Mouse (Mus musculus) cortical plate, adult 2 months (tissue): ENCODE results near the gene Nsd1. TPM values are rescaled to one million over a fixed set of nuclear protein-coding genes. Genes with fewer than 3 reads are reported as not detected.
"Not testable (repeated sequence)": the region's sequence is repeated elsewhere in the genome, so short reads cannot be mapped to it uniquely, and the experiment has no call there.

Experiments
- H3K27ac ChIP-seq: fragments of 200-500 bp; 2 replicates; pipeline ENCODE4 v1.5.1; 2012; ENCODE audit warnings: low read length, control low read depth, inconsistent platforms; ENCODE audit not compliant: insufficient read depth
- H3K4me1 ChIP-seq: fragments of 200-500 bp; 2 replicates; pipeline ENCODE4 v1.6.1; 2011; ENCODE audit warnings: low read length; ENCODE audit not compliant: control insufficient read depth, insufficient read depth
- H3K4me3 ChIP-seq: fragments of 200-500 bp; 2 replicates; pipeline ENCODE4 v1.5.1; 2011; ENCODE audit warnings: mild to moderate bottlenecking, low read length, control low read depth; ENCODE audit not compliant: insufficient read depth
- CTCF ChIP-seq: fragments of 200-500 bp; IDR thresholded peaks from 2 replicates; pipeline ENCODE4 v1.5.1; 2011; ENCODE audit warnings: mild to moderate bottlenecking, control low read depth, low read length; ENCODE audit not compliant: insufficient read depth; ENCODE audit errors: extremely low read depth
- POLR2A ChIP-seq: fragments of 200-500 bp; IDR thresholded peaks from 2 replicates; pipeline ENCODE4 v1.6.1; 2011; ENCODE audit warnings: mild to moderate bottlenecking, low read length, control low read depth; ENCODE audit not compliant: insufficient read depth; ENCODE audit errors: extremely low read depth
- polyA plus RNA-seq: library from polyadenylated mRNA; depleted of rRNA; stranded (reverse); fragments of >200 nt; gene quantifications from 2 replicates; pipeline ENCODE4 v1.2.3, GENCODE M21; 2012

Nsd1 gene
- polyA plus RNA-seq, 1 experiment: 37.4 TPM

- Histone ChIP-seq H3K27ac (no peak overlapping the region), H3K4me1 (peaks cover 3% of the 10 kb centered on the region; the same call in 1 of the 2 replicates), H3K4me3 (no peak overlapping the region)
- TF ChIP-seq POLR2A (no peak), CTCF (no peak)
Measured at GRCm38 (mm10) chr13:55172336-55172770, 37.2 kb upstream of the Nsd1 start.

- Histone ChIP-seq H3K27ac (no peak overlapping the region), H3K4me1 (no peaks in the 10 kb centered on the region), H3K4me3 (no peak overlapping the region)
- no peak for TF ChIP-seq CTCF
- TF ChIP-seq POLR2A: no peak
Measured at GRCm38 (mm10) chr13:55174347-55174746, 35.2 kb upstream of the Nsd1 start.

GRCm38 (mm10) chr13:55176265-55176664 is 33.3 kb upstream of the Nsd1 start:
- no peak overlapping the region for H3K27ac ChIP-seq
- TF ChIP-seq CTCF (no peak), POLR2A (no peak)
- H3K4me1 ChIP-seq: no peaks in the 10 kb centered on the region
- H3K4me3 ChIP-seq: no peak overlapping the region

- Histone ChIP-seq H3K4me3 (no peak overlapping the region), H3K27ac (no peak overlapping the region), H3K4me1 (no peaks in the 10 kb centered on the region)
- TF ChIP-seq POLR2A (no peak), CTCF (0 out of 2 replicates have a peak, but pooled peaks have one; percentile 22)
Measured at GRCm38 (mm10) chr13:55177903-55178496, 31.6 kb upstream of the Nsd1 start.

GRCm38 (mm10) chr13:55178556-55178955 is 31.0 kb upstream of the Nsd1 start:
- no peak overlapping the region for H3K4me3 ChIP-seq
- no peak overlapping the region for H3K27ac ChIP-seq
- TF ChIP-seq POLR2A (no peak), CTCF (peak; percentile 95)
- H3K4me1 ChIP-seq: no peaks in the 10 kb centered on the region

GRCm38 (mm10) chr13:55179591-55179990 is 30.0 kb upstream of the Nsd1 start:
- Histone ChIP-seq H3K4me1 (no peaks in the 10 kb centered on the region), H3K27ac (no peak overlapping the region), H3K4me3 (no peak overlapping the region)
- no peak for TF ChIP-seq POLR2A
- TF ChIP-seq CTCF: no peak

- TF ChIP-seq CTCF (no peak), POLR2A (no peak)
- no peaks in the 10 kb centered on the region for H3K4me1 ChIP-seq
- peak overlapping the region; percentile 32 for H3K4me3 ChIP-seq
- H3K27ac ChIP-seq: no peak overlapping the region
Measured at GRCm38 (mm10) chr13:55181786-55182172, 27.8 kb upstream of the Nsd1 start.

GRCm38 (mm10) chr13:55182173-55182894 is 27.2 kb upstream of the Nsd1 start:
- no peaks in the 10 kb centered on the region for H3K4me1 ChIP-seq
- H3K27ac ChIP-seq: 0 out of 2 replicates have a peak overlapping the region, but pooled peaks have one; percentile 6
- peak overlapping the region; percentile 32 for H3K4me3 ChIP-seq
- TF ChIP-seq POLR2A: peak; percentile 64; the same call in 1 of the 2 replicates
- peak; percentile 75 for TF ChIP-seq CTCF

- H3K4me1 ChIP-seq: no peaks in the 10 kb centered on the region
- no peak overlapping the region for H3K27ac ChIP-seq
- TF ChIP-seq POLR2A (no peak), CTCF (no peak)
- H3K4me3 ChIP-seq: no peak overlapping the region
Measured at GRCm38 (mm10) chr13:55183382-55183781, 26.2 kb upstream of the Nsd1 start.

GRCm38 (mm10) chr13:55187062-55187461 is 22.5 kb upstream of the Nsd1 start:
- not testable (repeated sequence) for H3K27ac ChIP-seq

More at GRCm38 (mm10) chr13:55187062-55187461, 22.5 kb upstream of the Nsd1 start:
- H3K4me1 ChIP-seq, H3K4me3 ChIP-seq: not testable (repeated sequence)
